Mouse (Mus musculus) G1E (cell line): ENCODE data around the gene Cnbd2.

Experiments used
- GATA1 ChIP-seq: IDR thresholded peaks from 2 replicates; pipeline ENCODE4 v1.6.1; 2012; ENCODE audit warnings: borderline replicate concordance, low read length, inconsistent platforms, mixed read lengths
- GATA2 ChIP-seq: IDR thresholded peaks from 2 replicates; pipeline ENCODE4 v1.6.1; 2012; ENCODE audit warnings: low read depth, low read length, inconsistent platforms, borderline replicate concordance

GRCm38 (mm10) chr2:156396096-156396495 is 84.0 kb downstream of the Cnbd2 start:
- TF ChIP-seq GATA1 = no peak
- TF ChIP-seq GATA2 = no peak
